Mouse (Mus musculus) brain, embryonic 18.5 days (tissue): ENCODE measurements around the gene Cnn1.
"Not testable (repeated sequence)": the region's sequence is repeated elsewhere in the genome, so short reads cannot be mapped to it uniquely, and the experiment has no call there.

Source experiments
- DNase-seq: peaks from one replicate; pipeline ENCODE4 v3.0.0-alpha.2; 2012; ENCODE audit warnings: low read depth, low spot score

Cnn1 gene

DNA sequence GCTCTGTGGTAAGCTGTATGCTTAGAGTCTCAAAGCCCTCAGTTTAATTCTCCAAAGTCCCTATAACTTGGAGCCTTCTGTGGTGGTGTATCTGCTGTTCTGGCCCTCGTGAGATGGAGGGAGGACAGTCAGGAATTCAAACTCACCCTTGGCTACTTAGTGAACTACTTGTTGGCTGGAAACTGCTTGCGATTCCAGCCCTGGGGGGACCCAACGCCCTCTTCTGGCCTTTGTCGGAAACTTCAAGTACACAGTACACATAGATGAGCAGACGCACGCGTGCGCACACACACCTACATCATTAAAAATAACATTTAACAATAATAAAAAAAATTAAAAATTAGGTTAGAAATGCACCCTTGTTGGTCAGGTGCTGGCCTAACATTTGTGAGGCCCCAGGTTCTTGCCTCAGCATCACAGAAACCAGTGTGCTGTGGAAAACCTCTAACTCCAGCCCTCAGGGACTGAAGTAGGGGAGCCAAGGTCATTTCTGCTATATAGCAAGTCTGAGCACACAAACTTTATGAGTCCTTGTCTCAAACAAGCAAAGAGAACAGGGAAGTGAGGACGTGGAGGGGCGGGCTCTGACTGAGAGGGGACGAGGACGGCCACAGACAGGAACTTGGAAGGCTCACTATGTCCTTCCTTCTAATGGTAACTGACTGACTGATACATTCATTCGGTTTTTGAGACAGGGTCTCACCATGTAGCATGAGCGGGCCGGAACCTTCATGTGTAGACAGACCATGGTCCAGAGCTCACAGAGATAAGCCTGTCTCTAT, 26.4 kb downstream of the Cnn1 start:
- no peak for DNase-seq

DNA sequence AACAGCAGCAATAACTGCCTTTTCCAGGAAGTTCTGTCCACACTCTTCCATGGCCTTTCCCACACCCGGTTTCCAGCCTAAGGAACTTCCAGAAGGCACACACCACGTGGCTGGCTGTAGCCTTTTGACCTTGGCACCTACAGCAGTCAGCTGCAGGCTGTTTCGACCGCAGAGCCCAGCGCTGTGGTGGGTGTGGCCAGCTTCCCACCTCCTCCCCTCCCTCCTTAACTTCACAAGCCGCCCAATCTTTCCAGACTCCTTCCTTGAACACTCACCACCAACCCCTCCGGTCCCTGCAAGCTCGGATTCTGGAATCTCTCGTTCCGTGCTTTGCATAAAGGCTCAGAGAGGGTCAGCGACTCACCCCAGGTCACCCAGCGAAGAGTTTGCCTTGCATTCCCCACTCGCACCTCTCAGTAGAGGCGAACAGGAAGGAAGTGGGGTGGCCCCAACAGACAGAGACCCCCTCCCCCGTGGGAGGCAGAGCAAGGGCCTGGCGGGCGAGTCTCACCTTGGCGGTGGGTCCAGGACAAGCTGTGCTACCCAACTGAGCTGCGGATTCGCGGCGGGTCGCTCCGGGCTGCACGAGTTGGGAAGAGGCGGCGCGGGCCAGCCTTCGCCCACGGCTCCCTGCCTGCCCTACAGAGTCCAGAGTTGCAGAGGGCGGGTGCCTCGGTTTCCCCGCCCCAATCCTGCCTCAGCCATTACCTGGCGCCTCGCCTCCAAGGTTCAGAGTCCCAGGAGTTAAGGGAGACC, 32.4 kb downstream of the Cnn1 start:
- DNase-seq, result no peak

DNA sequence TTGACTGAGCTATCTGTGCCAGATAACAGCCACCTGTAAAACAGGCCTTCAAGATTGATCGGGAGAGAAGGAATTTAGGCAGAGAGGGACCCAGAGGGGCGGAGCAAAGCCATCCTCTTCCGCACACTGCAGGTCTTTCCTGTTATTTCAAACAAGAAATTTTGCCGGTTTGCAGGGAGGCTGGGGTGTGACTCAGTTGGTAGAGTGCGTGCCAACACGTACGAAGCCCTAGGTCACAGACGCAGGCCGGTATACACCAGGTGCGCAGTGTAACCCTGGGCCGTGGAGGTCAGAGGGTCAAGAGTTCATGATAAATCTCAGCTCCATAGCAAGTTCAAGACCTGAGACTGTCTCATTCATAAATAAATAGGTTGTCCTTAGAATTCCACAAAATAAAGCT, 33.2 kb downstream of the Cnn1 start:
- DNase-seq, result no peak

DNA sequence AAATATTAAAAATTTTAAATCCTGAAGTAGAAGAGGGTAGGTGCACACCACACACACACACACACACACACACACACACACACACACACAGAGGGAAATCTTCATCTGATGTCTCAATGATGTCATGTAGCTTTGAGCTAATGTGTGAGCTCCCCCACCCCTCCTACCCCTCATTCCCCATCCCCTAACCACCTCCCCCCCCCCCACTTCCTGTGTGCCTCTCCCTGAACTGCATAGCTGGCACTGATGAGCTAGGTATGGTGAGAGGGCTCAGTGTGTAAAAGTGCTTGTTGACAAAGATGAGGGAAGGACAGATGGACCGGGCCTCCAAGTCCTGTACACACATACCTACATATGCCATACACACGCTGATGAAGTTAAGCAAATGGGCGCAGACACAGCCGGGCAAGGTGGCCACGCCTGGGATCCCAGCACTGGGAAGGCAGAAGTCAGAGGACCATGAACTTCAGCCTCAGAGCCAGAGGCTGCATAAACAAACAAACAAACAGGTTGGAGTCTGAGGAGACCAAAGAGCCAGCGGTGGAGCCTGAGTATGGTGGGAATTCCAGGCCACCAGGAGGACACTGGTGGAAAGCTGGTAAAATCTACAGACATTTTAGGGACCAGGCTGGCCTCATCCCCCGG, 35.4 kb downstream of the Cnn1 start:
- DNase-seq, result no peak

DNA sequence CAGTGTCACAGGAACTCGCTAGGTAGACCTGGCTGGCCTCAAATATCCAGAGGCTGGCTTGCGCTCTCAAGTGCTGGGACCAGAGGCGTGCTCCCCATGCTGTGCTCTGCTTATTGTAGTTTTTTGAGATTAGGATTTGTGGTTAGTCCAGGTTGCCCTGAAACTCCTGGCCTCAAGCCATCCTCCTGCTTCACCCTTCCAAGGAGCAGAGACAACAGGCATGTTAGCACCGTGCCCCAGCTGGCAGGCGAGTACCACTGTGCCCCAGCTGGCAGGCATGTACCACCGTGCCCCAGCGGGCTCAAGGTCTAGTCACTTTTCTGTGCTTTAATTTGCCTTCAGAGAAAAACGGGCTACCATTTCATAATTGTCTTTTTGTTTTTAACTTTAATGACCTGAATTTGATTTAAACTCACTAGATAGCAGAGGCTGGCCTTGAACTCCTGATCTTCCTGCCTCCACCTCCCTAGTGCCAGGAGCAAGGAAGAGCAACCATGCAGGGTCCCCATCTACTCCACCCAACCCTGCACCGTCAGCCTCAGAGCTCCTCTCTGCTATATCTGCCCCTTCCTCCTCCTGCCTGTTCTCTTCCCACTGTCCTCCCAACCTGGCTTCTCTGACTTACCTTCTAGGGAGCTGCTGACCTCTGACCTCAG, 36.1 kb downstream of the Cnn1 start:
- DNase-seq, result no peak

DNA sequence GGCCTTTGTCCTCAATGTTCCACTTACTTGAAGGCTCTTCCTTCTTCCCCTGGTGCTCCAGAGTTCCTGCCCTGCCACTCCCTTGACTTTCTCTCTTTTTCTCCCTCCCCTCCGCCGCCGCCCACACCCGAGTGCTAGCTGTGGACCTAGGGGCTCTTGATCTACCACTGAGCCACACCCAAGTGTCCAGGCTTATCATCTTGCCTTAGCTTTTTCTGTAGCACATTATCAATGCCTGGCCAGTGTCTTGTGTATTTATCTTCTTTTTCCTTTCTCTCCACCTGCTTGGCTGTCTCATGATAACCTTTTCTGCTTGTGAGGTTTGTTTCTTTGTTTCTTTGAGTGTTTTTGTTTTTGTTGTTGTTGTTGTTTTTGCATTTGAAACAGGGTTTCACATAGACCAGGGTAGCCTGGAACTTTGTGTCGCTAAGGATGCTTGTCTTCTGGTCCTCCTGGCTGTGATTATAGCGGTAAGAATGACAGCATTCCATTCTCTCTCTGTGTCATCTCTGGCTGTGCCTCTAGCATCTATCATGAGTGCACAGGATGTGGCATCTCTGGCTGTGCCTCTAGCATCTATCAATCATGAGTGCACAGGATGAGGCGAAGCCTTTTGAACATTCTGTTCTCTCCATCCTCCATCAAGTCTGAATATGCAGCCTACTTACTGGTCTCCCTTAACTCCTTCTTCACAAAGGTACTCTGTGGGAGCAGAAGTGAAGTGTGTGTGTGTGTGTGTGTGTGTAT, 36.8 kb downstream of the Cnn1 start, which contains the start of gene Acp5:
TSS of gene Acp5 (minus strand) at position 68 of the 747 bp plus-strand sequence.
- no peak for DNase-seq

DNA sequence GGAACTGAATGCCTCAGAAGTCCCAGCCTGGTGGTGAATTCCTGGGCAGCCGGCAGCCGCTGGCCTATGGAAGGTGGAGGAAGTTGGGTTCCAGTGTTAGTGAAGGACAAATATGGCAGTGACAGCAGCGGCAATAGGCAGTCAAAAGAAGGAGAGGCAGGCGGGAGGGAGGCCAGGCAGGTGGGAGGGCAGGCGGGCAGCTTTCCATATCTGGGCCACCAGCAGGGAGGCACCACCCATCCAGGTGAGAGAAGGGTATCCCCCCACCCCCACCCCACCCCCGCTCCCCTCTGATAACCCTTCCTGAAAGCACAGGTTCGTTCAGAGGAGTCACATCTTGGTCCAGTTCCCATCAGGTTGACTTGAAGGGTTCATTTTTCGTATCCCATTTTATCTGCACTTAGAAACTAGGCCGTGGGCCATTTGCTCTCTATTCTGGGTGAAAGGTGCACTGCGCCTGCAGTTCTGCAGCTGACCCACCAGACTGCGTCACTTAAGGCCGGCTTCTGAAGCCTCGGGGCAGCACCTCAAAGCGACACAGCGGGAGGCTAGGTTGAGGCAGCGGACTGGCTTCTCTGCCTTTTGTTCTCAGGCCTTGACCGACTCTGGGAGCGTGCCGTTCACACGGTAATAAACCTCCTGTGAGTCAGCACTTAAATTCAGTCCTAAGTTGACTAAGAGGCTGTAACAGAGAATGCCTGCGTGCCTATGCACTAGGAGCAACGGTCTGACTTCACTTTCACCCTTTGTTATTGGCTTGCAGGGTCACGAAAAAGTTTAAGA, 37.9 kb downstream of the Cnn1 start:
- no peak for DNase-seq

DNA sequence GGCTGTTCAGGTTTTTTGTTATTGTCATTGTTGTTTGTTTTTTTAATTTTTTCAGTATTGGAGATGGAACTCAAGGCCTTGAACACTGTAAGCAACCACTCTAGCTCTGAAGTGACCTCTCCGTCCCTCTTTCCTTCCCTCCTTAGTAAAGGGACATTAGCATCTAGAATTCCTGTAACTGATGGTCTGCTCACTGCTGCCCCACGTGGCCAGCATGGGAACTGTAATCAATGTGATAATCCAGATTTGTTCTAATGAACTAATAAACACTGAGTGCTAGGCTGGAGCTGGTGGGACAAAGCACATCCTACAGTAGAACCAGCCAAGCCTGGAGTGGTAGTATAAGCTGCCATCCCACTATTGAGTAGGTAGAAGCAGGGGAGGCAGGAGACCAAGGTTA, 39.5 kb downstream of the Cnn1 start:
- no peak for DNase-seq

DNA sequence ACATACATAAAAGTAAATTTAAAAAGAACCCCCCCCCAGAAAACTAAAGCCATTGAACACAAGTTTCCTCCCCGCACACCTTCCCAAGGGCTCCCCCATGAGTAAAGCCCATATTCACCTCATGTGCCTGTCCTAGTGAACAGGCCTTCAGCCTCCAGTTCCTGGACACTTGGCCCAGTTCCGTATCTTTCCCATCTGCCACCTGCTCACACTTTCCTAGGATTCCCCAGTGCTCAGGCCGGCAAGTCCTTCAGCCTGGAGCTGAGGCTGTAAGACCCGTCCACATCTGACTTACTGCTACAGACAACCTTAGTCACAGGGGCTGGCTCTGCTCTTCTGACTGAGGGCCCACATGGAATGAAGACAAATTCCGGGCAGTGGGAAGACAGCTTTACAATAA, 40.7 kb downstream of the Cnn1 start:
- no peak for DNase-seq

DNA sequence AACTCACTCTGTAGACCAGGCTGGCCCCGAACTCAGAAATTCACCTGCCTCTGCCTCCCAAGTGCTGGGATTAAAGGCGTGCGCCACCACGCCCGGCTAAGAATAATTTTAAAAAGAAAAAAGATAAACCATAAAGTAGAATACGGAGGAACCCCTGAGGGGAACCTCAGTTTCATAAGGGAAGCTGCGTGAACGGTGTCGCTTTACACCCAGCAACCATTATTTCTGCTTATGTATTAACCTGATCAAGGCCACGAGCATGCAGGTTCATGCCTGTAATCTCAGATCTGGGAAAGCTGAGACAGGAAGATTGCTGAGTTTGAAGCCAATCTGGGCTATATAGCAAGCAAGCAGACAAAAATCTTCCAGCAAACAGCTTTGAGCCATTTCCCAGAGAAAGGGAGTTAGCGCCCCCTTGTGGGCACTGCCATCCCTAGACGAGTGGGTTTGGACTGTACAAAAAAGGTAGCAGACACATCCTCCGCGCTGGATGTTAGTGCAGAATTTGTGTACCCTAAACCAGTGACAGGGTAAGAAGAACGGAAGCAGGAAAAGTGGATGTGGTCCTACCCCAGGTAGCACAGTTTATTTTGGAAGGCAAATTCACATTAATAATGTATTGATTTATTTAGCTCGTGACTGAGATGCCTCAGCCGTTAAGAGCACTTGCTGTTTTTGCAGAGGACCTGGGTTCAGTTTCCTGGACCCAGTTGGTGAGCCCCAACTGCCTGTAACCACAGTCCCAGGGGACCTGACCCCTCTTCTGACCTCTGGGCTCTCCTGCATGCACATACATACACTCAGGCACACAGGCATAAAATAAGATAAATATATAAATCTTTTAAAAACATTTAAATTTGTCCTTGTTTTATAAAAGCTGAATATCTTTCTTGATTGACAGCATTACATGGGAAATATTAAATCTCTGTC, 44.4 kb downstream of the Cnn1 start:
- no peak for DNase-seq

DNA sequence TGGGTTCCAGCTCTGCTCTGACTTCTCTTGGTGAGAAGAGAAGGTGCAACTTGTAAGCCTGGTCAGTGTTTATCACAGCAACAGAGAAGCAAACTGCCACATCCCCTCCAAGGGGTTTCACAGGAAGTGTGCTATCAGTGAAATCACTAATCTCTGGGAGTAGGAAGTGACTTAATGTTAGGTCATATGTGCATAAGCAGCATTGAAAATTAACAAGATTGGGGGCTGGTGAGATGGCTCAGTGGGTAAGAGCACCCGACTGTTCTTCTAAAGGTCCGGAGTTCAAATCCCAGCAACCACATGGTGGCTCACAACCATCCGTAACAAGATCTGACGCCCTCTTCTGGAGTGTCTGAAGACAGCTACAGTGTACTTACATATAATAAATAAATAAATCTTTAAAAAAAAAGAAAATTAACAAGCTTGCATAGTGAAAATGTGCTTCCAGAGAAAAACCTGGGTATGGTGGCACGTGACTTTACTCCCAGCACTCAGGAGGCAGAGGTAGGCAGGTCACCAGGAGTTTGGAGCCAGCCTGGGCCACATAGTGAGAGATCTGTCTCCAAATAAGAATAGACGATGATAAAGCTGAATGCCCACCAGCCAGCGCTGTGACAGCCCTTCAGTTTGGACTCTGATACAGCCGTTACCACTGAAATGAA, 45.4 kb downstream of the Cnn1 start:
- DNase-seq, result no peak

DNA sequence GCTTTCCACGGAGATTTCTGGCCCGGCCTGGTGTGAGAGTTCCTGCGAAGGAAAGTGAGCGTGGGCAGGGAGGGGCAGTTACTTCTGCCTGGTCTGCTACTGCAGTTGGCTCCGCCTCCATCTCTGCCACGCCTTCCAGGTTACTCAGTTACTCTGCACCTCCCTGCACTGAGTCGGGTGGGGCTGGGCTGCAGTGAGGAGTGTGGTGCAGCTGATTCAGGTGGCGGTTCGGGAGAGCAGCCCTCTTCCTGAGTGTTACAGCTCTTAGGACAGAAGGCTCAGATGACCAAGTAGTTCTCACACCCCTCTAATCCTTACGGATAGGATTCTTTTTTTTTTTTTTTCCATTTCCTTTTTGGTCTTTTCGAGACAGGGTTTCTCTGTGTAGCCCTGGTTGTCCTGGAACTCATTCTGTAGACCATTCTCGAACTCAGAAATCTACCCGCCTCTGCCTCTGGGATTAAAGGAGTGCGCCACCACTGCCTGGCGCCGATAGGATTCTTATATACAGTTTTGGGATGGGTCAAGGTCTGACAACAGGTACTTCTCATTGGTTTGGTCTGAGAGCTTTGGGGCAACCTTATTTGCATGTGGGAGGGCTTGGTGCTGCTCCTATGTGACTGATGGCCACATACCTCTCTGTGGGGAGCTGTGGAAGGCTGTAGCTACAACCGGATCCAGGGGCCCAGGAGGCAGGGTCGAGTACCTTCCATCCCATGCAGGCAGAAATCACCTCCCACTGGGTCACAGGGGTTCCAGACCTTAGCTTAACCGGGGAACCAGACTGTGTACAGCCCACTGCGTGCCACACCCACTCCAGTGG, 50.6 kb downstream of the Cnn1 start:
- no peak for DNase-seq

DNA sequence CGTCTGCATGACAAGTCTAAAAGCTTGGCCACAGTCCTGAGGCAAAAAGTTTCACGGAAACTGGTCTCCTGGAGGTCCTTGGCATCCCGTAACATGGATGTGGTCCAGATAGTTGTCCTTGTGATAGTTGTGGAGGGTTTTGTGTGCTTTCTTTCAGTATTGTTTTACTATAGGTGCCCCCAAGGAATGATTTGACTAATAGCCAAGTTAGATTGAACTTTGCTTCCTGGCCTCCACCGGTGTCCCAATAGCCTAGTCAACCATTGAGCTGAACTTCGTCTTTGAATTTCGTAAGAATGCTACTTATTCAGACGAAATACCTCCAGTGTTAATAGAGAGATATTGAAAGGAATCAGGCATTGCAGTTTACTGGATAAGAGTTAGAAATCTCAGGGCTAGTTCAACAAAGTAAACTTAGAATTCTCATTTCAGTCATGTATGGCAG, 51.3 kb downstream of the Cnn1 start:
- DNase-seq, result not testable (repeated sequence)

DNA sequence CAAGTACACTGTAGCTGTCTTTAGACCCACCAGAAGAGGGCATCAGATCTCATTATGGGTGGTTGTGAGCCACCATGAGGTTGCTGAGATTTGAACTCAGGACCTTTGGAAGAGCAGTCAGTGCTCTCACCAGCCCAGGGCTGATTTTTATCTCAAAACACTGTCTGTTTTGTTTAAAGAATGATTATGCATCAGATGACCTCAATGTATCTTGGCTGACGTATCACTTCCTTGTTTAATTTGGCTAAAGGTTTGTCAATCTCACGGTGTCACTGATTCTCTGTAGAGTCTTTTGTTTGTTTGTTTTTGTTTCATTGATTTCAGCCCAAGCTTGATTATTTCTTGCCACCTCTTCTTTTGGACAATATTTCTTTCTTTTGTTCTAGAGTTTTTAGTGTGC, 51.9 kb downstream of the Cnn1 start:
- DNase-seq, result no peak

DNA sequence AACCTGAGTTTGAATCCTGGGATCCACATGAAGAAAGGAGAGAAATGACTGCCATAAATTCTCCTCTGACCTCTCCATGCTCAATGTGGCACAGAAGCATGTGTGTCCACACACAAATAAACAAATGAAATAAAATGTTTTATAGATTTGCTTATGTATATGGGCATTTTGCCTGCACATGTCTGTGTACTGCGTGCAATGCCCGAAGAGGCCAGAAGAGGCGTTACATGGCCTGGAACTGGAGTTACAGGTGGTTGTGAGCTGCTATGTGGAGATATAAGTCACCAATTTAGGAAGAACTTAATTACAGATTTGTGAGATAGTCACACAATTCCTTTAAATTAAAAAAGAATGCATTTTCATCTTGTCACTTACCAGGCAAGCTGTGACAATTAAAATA, 54.8 kb downstream of the Cnn1 start:
- no peak for DNase-seq

DNA sequence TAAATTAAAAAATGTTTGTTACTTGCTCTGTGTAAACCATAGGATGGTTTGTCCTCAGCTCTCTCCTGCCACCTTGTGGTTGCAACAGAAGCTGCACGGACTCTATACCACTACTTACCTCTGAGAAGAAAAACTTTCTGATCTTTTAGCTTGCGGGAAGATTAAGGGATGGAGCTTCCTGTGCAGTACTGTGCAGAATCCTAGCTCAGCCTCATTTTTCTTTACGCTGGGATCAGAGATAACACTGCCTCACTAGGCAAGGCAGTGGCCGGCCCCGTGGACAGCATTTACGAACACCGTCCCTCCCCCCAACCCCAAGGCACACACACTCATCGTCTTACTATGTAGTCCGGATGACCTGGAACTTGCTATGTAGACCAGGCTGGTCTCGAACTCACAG, 56.6 kb downstream of the Cnn1 start:
- no peak for DNase-seq

DNA sequence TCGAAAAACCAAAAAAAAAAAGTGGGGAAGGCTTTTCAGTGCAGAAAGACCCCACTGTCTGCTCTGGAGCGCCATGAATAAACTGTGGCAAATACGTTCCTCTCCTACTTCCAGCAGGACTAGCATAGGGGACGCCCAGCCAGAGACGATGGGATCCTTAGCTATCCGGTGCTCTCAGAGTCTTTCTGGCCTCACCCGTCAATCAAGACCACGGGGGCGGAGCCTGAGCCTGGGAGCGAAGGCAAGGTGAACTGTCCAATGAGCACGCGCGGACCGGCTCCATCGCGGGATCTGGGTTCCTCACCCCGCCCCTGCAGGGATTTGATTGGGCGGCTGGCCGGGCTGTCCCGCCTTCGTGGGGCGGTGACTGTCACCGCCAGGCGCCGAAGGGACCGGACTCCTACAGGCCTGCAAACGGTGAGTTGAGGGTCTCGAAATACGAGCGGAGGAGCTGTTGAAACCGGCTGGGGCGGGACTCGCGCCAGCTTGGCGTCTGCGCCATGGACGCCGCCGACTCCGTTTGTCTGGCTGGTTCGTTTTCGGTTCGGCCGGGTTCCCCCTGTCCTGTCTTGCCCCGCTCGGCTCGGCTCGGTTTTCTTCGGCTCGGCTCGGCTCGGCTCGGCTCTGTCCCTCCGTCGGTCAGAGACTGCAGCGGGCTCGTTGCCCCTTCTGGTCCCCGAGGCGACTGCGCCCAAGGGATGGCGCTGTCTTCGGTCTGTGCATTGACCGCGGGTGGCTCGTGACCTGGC, 57.7 kb downstream of the Cnn1 start, which contains the start of gene Pigyl:
TSS of gene Pigyl (plus strand) at position 350 of the 749 bp plus-strand sequence.
- DNase-seq, result peak; percentile 93
